Mouse (Mus musculus) stomach, postnatal 0 days (tissue): ENCODE measurements around the gene Nhlrc2. TPM values are rescaled to one million over a fixed set of nuclear protein-coding genes. Genes with fewer than 3 reads are reported as not detected.

ENCODE experiments used
- ATAC-seq: fragments of 200-750 bp; cut with Nextera tagmentation; 2 replicates; pipeline ENCODE4 v1.8.0; 2017; ENCODE audit not compliant: low FRiP score, low TSS enrichment
- DNase-seq: peaks from one replicate; pipeline ENCODE4 v3.0.0-alpha.2; 2016; ENCODE audit warnings: low spot score
- H3K27ac ChIP-seq: fragments of 300-500 bp; sonication (generic); replicated peaks from 2 replicates; pipeline ENCODE4 v1.5.1; 2014; ENCODE audit warnings: mild to moderate bottlenecking, control low read depth
- H3K27me3 ChIP-seq: fragments of 300-500 bp; sonication (generic); 2 replicates; pipeline ENCODE4 v1.6.1; 2014; ENCODE audit warnings: low read length; ENCODE audit not compliant: control insufficient read depth, insufficient read depth
- H3K36me3 ChIP-seq: fragments of 300-500 bp; sonication (generic); 2 replicates; pipeline ENCODE4 v1.6.1; 2014; ENCODE audit warnings: low read length, mixed read lengths; ENCODE audit not compliant: control insufficient read depth, insufficient read depth
- H3K4me1 ChIP-seq: fragments of 300-500 bp; sonication (generic); replicated peaks from 2 replicates; pipeline ENCODE4 v1.6.1; 2014; ENCODE audit warnings: antibody characterized with exemption; ENCODE audit not compliant: control insufficient read depth, insufficient read depth
- H3K4me2 ChIP-seq: fragments of 300-500 bp; sonication (generic); replicated peaks from 2 replicates; pipeline ENCODE4 v1.6.1; 2014; ENCODE audit warnings: low read depth, mild to moderate bottlenecking, control low read depth, moderate library complexity
- H3K4me3 ChIP-seq: fragments of 300-500 bp; sonication (generic); 2 replicates; pipeline ENCODE4 v1.5.1; 2014; ENCODE audit warnings: low read depth, low read length, control low read depth
- H3K9ac ChIP-seq: fragments of 300-500 bp; sonication (generic); 2 replicates; pipeline ENCODE4 v1.6.1; 2014; ENCODE audit warnings: mild to moderate bottlenecking, low read length, control low read depth, mixed read lengths
- H3K9me3 ChIP-seq: fragments of 300-500 bp; sonication (generic); 2 replicates; pipeline ENCODE4 v1.6.1; 2016; ENCODE audit warnings: low read length; ENCODE audit not compliant: control insufficient read depth
- CTCF ChIP-seq: IDR thresholded peaks from 2 replicates; pipeline ENCODE4 v1.5.1; 2016; ENCODE audit warnings: antibody characterized with exemption, low read depth, mild to moderate bottlenecking, moderate library complexity
- EP300 ChIP-seq: optimal IDR thresholded peaks from 2 replicates; pipeline ENCODE3; 2016; ENCODE audit warnings: antibody characterized with exemption
- WGBS: fragments of 180-500 bp; shearing (Covaris S2); extraction: QIAGEN DNeasy Blood & Tissue Kit; methylation state at CpG from one replicate; pipeline ENCODE4 v1.1.7; 2014; 5-methylcytosine and 5-hydroxymethylcytosine counted together
- polyA plus RNA-seq: library from polyadenylated mRNA; unstranded; fragments of >200 nt; fragmentation: Nextera tagmentation; extraction: Ambion mirVana; gene quantifications from 2 replicates; pipeline ENCODE4 v1.2.1, GENCODE M21; 2015

Nhlrc2 gene
- polyA plus RNA-seq, 1 experiment from 2014 or later = 8.2 TPM

DNA sequence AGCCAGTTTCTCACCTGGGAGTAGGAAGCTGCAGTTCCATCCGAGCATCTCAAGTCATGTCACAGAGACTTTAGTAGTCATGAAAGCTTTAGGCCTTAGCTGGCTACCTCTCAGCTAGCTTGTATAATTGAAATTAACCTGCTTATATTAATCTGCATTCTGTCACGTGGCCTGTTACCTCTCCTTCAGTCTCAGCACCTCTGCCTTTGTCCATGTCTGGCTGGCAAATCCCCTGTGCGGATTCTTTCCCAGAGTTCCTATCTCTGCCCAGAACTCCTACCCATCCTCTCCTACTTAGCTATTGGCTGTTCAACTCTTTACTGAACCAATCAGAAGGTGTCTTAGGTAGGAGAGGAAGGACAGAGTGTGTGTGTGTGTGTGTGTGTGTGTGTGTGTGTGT is 36.2 kb downstream of the Nhlrc2 start:
- H3K4me1 ChIP-seq = no peaks in the 10 kb centered on the region
- H3K27me3 ChIP-seq = no peaks in the 10 kb centered on the region
- no peak overlapping the region for H3K4me2 ChIP-seq
- H3K27ac ChIP-seq = no peak overlapping the region
- TF ChIP-seq EP300 (no peak), CTCF (no peak)
- H3K9ac ChIP-seq = no peak overlapping the region
- WGBS = 71% methylated on average over 3 of the region's 3 CpGs
- DNase-seq = no peak
- H3K36me3 ChIP-seq = 0 out of 2 replicates have a peak, but pooled peaks cover 4% of the 10 kb centered on the region
- no peak for ATAC-seq
- H3K9me3 ChIP-seq = no peaks in the 10 kb centered on the region
- no peak overlapping the region for H3K4me3 ChIP-seq

DNA sequence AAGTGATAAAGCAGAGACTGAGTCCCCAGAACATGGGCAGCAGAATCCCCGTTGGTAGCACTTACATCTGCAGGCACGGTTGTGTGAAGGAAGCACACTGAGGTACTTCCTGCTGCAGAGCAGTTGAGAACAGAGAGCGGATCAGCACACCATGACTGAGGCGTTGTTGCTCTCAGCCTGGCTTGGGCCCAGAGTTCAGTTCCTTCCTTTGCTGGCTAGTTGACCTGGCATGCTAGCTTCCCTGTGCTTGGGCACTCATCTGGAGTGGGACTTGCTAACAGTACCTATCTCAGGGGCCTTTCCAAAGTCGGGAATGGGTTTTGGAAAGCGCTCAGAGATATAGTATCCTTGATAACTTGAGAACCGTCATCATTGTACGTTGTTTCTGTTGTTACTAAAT is 38.3 kb downstream of the Nhlrc2 start:
- TF ChIP-seq EP300 = no peak
- no peak for TF ChIP-seq CTCF
- Histone ChIP-seq H3K4me3 (no peak overlapping the region), H3K36me3 (0 out of 2 replicates have a peak, but pooled peaks cover 6% of the 10 kb centered on the region), H3K9me3 (no peaks in the 10 kb centered on the region), H3K9ac (no peak overlapping the region), H3K27ac (no peak overlapping the region), H3K4me1 (no peaks in the 10 kb centered on the region), H3K27me3 (no peaks in the 10 kb centered on the region), H3K4me2 (no peak overlapping the region)
- no peak for ATAC-seq
- DNase-seq = no peak
- WGBS = 87% methylated on average over 8 of the region's 8 CpGs

DNA sequence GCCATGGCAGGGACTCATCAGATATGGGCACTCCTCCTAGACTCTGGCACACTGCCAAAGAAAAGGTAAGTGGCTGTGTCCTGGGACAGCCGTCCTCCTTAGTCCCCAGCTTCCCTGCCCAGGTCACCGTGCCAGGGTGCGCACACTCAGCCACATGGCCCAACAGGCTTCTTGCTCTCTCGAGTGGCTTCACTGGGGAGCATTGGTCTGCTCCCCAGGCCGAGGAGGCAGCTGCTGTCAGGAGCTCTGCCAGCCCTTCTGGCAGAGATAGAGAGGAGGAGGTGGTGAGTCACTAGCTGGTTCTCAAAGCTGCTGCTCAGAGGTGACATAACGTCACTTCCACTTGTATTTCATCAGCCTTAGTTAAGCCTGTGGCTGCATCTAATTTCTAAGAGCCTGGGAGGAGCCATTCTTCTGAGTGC is 40.2 kb downstream of the Nhlrc2 start:
- Histone ChIP-seq H3K27me3 (no peaks in the 10 kb centered on the region), H3K4me2 (no peak overlapping the region), H3K4me3 (no peak overlapping the region), H3K36me3 (peaks cover 18% of the 10 kb centered on the region), H3K4me1 (no peaks in the 10 kb centered on the region), H3K27ac (peak overlapping the region; percentile 31; the same call in 1 of the 2 replicates), H3K9me3 (no peaks in the 10 kb centered on the region), H3K9ac (no peak overlapping the region)
- no peak for TF ChIP-seq CTCF
- no peak for TF ChIP-seq EP300
- peak; percentile 50 for DNase-seq
- ATAC-seq = peak; percentile 90
- WGBS = 38% methylated on average over 6 of the region's 6 CpGs

DNA sequence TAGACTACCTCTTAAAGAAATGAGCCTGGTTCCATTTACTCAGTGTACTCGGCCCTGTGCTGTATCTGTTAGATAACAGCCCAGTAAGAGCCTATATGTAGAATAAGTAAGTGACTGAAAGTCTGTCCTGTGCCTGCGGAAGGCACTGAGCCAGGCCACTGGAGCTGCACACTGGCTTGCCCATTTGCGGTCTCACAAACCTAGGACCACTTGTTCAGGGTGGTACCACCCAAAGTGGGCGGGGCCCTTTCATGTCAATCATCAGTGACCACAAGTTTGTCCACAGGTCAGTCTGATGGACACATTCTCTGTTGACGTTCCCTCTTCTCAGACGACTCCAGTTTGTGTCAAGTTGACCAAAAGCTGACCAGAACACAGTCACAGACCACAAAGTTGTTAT is 40.9 kb downstream of the Nhlrc2 start:
- no peaks in the 10 kb centered on the region for H3K27me3 ChIP-seq
- peaks cover 20% of the 10 kb centered on the region for H3K36me3 ChIP-seq
- H3K9me3 ChIP-seq = no peaks in the 10 kb centered on the region
- peak overlapping the region; percentile 35; the same call in 1 of the 2 replicates for H3K27ac ChIP-seq
- DNase-seq = no peak
- TF ChIP-seq CTCF (no peak), EP300 (no peak)
- WGBS = 81% methylated on average over 6 of the region's 6 CpGs
- no peaks in the 10 kb centered on the region for H3K4me1 ChIP-seq
- no peak overlapping the region for H3K4me2 ChIP-seq
- H3K9ac ChIP-seq = no peak overlapping the region
- H3K4me3 ChIP-seq = no peak overlapping the region
- ATAC-seq = 0 out of 2 replicates have a peak, but pooled peaks have one; percentile 4

DNA sequence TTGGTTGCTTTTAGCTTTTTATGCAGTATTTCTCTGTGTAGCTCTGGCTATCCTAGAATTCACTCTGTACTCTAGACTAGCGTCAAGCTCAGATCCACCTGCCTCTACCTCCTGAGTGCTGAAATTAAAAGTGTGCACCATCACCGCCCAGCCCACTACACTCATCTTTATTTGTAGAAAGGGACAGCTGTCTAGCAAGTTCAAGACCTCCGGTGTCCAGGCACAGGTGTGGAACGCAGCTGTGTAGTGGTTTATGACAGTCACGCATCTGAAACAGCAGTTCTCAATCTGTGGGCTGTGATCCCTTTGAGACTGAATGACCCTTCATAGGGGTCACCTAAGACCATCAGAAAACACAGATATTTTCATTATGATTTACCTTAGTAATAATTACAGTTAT is 41.4 kb downstream of the Nhlrc2 start:
- Histone ChIP-seq H3K4me1 (no peaks in the 10 kb centered on the region), H3K36me3 (peaks cover 20% of the 10 kb centered on the region), H3K9ac (no peak overlapping the region), H3K27me3 (no peaks in the 10 kb centered on the region), H3K9me3 (no peaks in the 10 kb centered on the region), H3K4me2 (no peak overlapping the region), H3K27ac (no peak overlapping the region), H3K4me3 (no peak overlapping the region)
- WGBS = 97% methylated on average over 5 of the region's 5 CpGs
- TF ChIP-seq EP300 (no peak), CTCF (no peak)
- no peak for ATAC-seq
- no peak for DNase-seq

DNA sequence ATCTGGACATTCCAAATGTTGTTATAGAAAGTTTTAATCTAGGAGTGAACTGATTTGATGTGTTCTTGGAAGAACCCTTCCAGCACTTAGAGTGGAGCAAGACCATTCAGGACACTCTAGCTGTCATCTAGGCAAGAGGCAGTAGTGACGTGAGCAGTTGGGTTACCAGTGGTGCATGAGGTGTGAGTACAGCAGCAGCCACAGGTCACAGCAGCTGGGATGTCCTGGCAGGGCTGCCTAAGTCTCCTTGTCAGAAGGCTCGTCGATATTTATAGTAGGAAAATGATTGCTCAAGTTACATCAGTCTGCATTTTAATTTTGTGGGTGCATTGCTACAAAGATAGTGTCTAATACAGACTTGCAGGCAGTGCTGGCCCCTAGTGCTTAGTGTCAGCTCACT is 42.2 kb downstream of the Nhlrc2 start:
- H3K36me3 ChIP-seq = peaks cover 19% of the 10 kb centered on the region
- no peak overlapping the region for H3K9ac ChIP-seq
- DNase-seq (no peak), ATAC-seq (no peak)
- WGBS = 88% methylated on average over 3 of the region's 3 CpGs
- H3K4me1 ChIP-seq = no peaks in the 10 kb centered on the region
- no peaks in the 10 kb centered on the region for H3K9me3 ChIP-seq
- H3K27me3 ChIP-seq = no peaks in the 10 kb centered on the region
- TF ChIP-seq EP300 (no peak), CTCF (no peak)
- no peak overlapping the region for H3K4me2 ChIP-seq
- no peak overlapping the region for H3K4me3 ChIP-seq
- no peak overlapping the region for H3K27ac ChIP-seq
